Mouse (Mus musculus): ENCODE results near the gene Plekha5. TPM values are rescaled to one million over a fixed set of nuclear protein-coding genes. Genes with fewer than 3 reads are reported as not detected.

Gene Plekha5
- polyA plus RNA-seq, 1 experiment, result not detected

- 71% methylated on average over 13 of the region's 13 CpGs for WGBS
- TF ChIP-seq CTCF (IDR thresholded peaks at IDR 0.05; ENCODE audit: insufficient read depth, low read depth, low read length) (no peak), POLR2A (IDR thresholded peaks at IDR 0.05; ENCODE audit: insufficient read depth, low read depth, low read length) (no peak)
- Histone ChIP-seq H3K4me3 (ENCODE audit: insufficient read depth, low read depth, low read length) (no peak overlapping the region), H3K27ac (ENCODE audit: insufficient read depth, low read depth, low read length) (0 out of 2 replicates have a peak overlapping the region, but pooled peaks have one; percentile 64), H3K4me1 (ENCODE audit: control insufficient read depth, insufficient read depth, low read length) (peaks cover 41% of the 10 kb centered on the region)
Observed at GRCm38 (mm10) chr6:140508475-140509150, 84.8 kb downstream of the Plekha5 start.

GRCm38 (mm10) chr6:140509151-140509530 lies 85.3 kb downstream of the Plekha5 start:
- H3K4me3 ChIP-seq (ENCODE audit: insufficient read depth, low read depth, low read length), result no peak overlapping the region
- peaks cover 43% of the 10 kb centered on the region for H3K4me1 ChIP-seq (ENCODE audit: control insufficient read depth, insufficient read depth, low read length)
- TF ChIP-seq POLR2A (IDR thresholded peaks at IDR 0.05; ENCODE audit: insufficient read depth, low read depth, low read length) (no peak), CTCF (IDR thresholded peaks at IDR 0.05; ENCODE audit: insufficient read depth, low read depth, low read length) (no peak)
- peak overlapping the region; percentile 64; the same call in 1 of the 2 replicates for H3K27ac ChIP-seq (ENCODE audit: insufficient read depth, low read depth, low read length)
- WGBS, result 61% methylated on average over 9 of the region's 9 CpGs

DNA sequence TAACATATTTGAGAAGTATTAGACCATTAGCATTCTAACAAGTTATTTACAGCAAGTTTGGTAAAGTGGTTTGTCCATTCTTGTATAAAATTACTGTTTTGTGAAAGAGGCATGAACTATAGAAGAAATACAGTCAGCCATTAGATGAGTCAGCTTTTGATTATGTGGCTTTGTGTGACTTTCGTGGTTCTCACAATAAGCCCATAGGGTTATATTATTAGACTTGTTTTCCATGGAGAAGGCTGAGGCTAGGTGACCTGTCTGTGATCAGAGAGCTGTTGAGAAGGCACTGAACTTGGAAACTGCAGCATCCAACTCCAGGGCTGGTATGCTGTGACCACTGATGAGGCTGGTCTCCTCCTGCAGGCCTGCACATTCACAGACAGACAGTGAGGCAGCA lies 88.2 kb downstream of the Plekha5 start:
- TF ChIP-seq CTCF (IDR thresholded peaks at IDR 0.05; ENCODE audit: insufficient read depth, low read depth, low read length) (no peak), POLR2A (IDR thresholded peaks at IDR 0.05; ENCODE audit: insufficient read depth, low read depth, low read length) (no peak)
- peaks cover 39% of the 10 kb centered on the region for H3K4me1 ChIP-seq (ENCODE audit: control insufficient read depth, insufficient read depth, low read length)
- peak overlapping the region; percentile 50 for H3K27ac ChIP-seq (ENCODE audit: insufficient read depth, low read depth, low read length)
- 13% methylated on average over 1 of the region's 1 CpGs for WGBS
- no peak overlapping the region for H3K4me3 ChIP-seq (ENCODE audit: insufficient read depth, low read depth, low read length)

GRCm38 (mm10) chr6:140512427-140512826 lies 88.6 kb downstream of the Plekha5 start:
- H3K27ac ChIP-seq (ENCODE audit: insufficient read depth, low read depth, low read length), result peak overlapping the region; percentile 50
- TF ChIP-seq POLR2A (IDR thresholded peaks at IDR 0.05; ENCODE audit: insufficient read depth, low read depth, low read length) (no peak), CTCF (IDR thresholded peaks at IDR 0.05; ENCODE audit: insufficient read depth, low read depth, low read length) (no peak)
- WGBS, result 53% methylated on average over 8 of the region's 8 CpGs
- H3K4me3 ChIP-seq (ENCODE audit: insufficient read depth, low read depth, low read length), result no peak overlapping the region
- H3K4me1 ChIP-seq (ENCODE audit: control insufficient read depth, insufficient read depth, low read length), result peaks cover 39% of the 10 kb centered on the region

DNA sequence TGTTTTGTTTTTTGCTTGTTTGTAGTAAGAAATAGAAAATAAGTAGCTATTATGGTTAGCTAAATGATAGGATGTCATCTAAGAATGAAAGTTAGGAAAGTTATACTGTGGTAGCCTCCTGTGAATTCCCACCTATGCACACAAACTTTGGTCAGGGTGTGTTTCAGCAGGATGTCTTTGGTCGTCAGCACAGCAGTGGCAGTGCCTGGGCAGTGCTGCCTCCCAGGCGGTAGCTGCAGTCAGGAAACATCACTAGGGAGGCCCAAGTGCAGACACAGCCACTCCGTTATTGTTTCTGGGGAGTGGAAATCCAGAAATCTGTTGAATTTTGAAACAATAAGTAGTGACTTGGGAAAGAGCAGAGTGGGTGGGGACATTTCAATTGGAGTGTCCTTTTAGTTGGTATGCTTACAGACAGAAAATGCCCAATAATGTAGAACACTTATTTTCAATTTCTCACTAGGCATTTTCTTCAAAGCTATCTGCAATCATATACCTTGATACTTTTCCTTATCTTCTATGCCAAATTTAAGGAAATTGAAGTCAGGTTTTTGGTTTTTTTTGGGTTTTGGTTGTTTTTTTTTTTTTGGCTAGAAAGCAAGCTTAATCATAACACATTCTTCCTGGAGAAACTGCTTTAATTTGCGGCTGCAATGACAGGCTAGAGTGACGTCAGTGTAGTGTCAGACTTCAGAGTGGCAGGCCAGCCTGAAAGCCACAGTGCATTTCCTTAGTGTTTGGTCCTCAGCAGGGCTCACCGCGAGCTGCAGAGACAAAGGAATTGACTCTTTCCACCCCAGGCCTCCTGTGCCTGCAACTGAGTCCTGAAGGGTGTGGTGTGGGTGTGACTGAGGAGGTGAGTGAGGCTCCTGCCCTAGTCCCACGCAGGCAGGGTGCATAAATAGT lies 90.6 kb downstream of the Plekha5 start:
- TF ChIP-seq POLR2A (IDR thresholded peaks at IDR 0.05; ENCODE audit: insufficient read depth, low read depth, low read length), result no peak
- Histone ChIP-seq H3K27ac (ENCODE audit: insufficient read depth, low read depth, low read length) (peak overlapping the region; percentile 64), H3K4me3 (ENCODE audit: insufficient read depth, low read depth, low read length) (peak overlapping the region; percentile 21; the same call in 1 of the 2 replicates), H3K4me1 (ENCODE audit: control insufficient read depth, insufficient read depth, low read length) (peaks cover 35% of the 10 kb centered on the region)
- 12% methylated on average over 8 of the region's 8 CpGs for WGBS

GRCm38 (mm10) chr6:140515550-140515949 lies 91.7 kb downstream of the Plekha5 start:
- Histone ChIP-seq H3K4me3 (ENCODE audit: insufficient read depth, low read depth, low read length) (no peak overlapping the region), H3K4me1 (ENCODE audit: control insufficient read depth, insufficient read depth, low read length) (peaks cover 38% of the 10 kb centered on the region), H3K27ac (ENCODE audit: insufficient read depth, low read depth, low read length) (no peak overlapping the region)
- TF ChIP-seq POLR2A (IDR thresholded peaks at IDR 0.05; ENCODE audit: insufficient read depth, low read depth, low read length) (no peak), CTCF (IDR thresholded peaks at IDR 0.05; ENCODE audit: insufficient read depth, low read depth, low read length) (no peak)
- WGBS, result 64% methylated on average over 4 of the region's 4 CpGs

DNA sequence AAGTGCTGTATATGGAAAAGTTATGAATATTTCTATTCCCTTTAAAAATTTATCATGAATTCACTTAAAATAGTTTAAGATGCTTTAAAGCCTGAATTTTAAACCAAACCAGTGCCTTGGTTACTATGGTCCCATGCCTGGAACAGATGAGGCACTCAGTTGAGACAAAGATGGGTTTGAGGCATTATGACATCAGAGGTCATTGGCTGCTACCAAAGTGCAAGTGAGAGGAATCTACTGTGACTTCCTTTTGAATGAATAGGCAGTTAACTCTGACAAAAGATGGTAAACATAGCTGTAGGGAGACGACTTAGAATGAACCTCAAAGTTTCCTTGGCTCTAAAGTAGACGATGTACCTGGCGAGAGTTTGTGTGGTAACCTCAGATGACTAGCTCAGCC lies 92.3 kb downstream of the Plekha5 start:
- no peak for TF ChIP-seq CTCF (IDR thresholded peaks at IDR 0.05; ENCODE audit: insufficient read depth, low read depth, low read length)
- no peak for TF ChIP-seq POLR2A (IDR thresholded peaks at IDR 0.05; ENCODE audit: insufficient read depth, low read depth, low read length)
- H3K4me3 ChIP-seq (ENCODE audit: insufficient read depth, low read depth, low read length), result no peak overlapping the region
- H3K27ac ChIP-seq (ENCODE audit: insufficient read depth, low read depth, low read length), result 0 out of 2 replicates have a peak overlapping the region, but pooled peaks have one; percentile 37
- WGBS, result 72% methylated on average over 3 of the region's 3 CpGs
- peaks cover 40% of the 10 kb centered on the region for H3K4me1 ChIP-seq (ENCODE audit: control insufficient read depth, insufficient read depth, low read length)

GRCm38 (mm10) chr6:140517188-140517587 lies 93.3 kb downstream of the Plekha5 start:
- TF ChIP-seq POLR2A (IDR thresholded peaks at IDR 0.05; ENCODE audit: insufficient read depth, low read depth, low read length), result no peak
- no peak for TF ChIP-seq CTCF (IDR thresholded peaks at IDR 0.05; ENCODE audit: insufficient read depth, low read depth, low read length)
- Histone ChIP-seq H3K4me3 (ENCODE audit: insufficient read depth, low read depth, low read length) (no peak overlapping the region), H3K27ac (ENCODE audit: insufficient read depth, low read depth, low read length) (no peak overlapping the region), H3K4me1 (ENCODE audit: control insufficient read depth, insufficient read depth, low read length) (peaks cover 41% of the 10 kb centered on the region)
- whole genome bisulfite sequencing, result 95% methylated on average over 1 of the region's 1 CpGs

- Histone ChIP-seq H3K4me3 (ENCODE audit: insufficient read depth, low read depth, low read length) (no peak overlapping the region), H3K4me1 (ENCODE audit: control insufficient read depth, insufficient read depth, low read length) (peaks cover 36% of the 10 kb centered on the region), H3K27ac (ENCODE audit: insufficient read depth, low read depth, low read length) (peak overlapping the region; percentile 82)
- TF ChIP-seq POLR2A (IDR thresholded peaks at IDR 0.05; ENCODE audit: insufficient read depth, low read depth, low read length) (no peak), CTCF (IDR thresholded peaks at IDR 0.05; ENCODE audit: insufficient read depth, low read depth, low read length) (no peak)
- WGBS, result 29% methylated on average over 13 of the region's 13 CpGs
Observed at GRCm38 (mm10) chr6:140519019-140519418, 95.2 kb downstream of the Plekha5 start.

All from olfactory bulb, adult 2 months (tissue).